Mouse (Mus musculus) liver, embryonic 14.5 days (tissue): ENCODE results near the gene Crybb2. TPM values are rescaled to one million over a fixed set of nuclear protein-coding genes. Genes with fewer than 3 reads are reported as not detected.
"Not testable (repeated sequence)": the region's sequence is repeated elsewhere in the genome, so short reads cannot be mapped to it uniquely, and the experiment has no call there.

Experiments
- ATAC-seq: fragments of 200-750 bp; cut with Nextera tagmentation; 2 replicates; pipeline ENCODE4 v1.8.0; 2017; ENCODE audit warnings: moderate number of reproducible peaks, mild to moderate bottlenecking, moderate library complexity; ENCODE audit not compliant: insufficient read depth
- DNase-seq, 3 experiments: peaks; one replicate each; pipeline ENCODE4 v3.0.0-alpha.2; 2012 to 2013; ENCODE audit warnings: low read depth in 3 of 3, low spot score in 3 of 3
- H3K27ac ChIP-seq: fragments of 300-500 bp; sonication (generic); 2 replicates; pipeline ENCODE4 v1.5.1; 2014; ENCODE audit warnings: moderate library complexity, mild to moderate bottlenecking, control low read depth, inconsistent platforms
- H3K27me3 ChIP-seq: fragments of 300-500 bp; sonication (generic); 2 replicates; pipeline ENCODE4 v1.6.1; 2014; ENCODE audit warnings: mild to moderate bottlenecking, low read length, moderate library complexity; ENCODE audit not compliant: control insufficient read depth, insufficient read depth
- H3K36me3 ChIP-seq: fragments of 300-500 bp; sonication (generic); replicated peaks from 2 replicates; pipeline ENCODE4 v1.6.1; 2014; ENCODE audit warnings: low read depth; ENCODE audit not compliant: control insufficient read depth, insufficient read depth
- H3K4me1 ChIP-seq, 2 experiments: fragments of 200-500 bp in 1 of 2; fragments of 300-500 bp in 1 of 2; sonication (generic) in 1 of 2; replicated peaks; 2 replicates each; pipeline ENCODE4 v1.6.1; 2012 to 2014; ENCODE audit warnings: antibody characterized with exemption in 1 of 2, inconsistent platforms in 1 of 2, low read length in 1 of 2; ENCODE audit not compliant: control insufficient read depth in 2 of 2, insufficient read depth in 2 of 2
- H3K4me2 ChIP-seq: fragments of 300-500 bp; sonication (generic); 2 replicates; pipeline ENCODE4 v1.6.1; 2014; ENCODE audit warnings: low read depth, mild to moderate bottlenecking, control low read depth, moderate library complexity
- H3K4me3 ChIP-seq, 2 experiments: fragments of 200-500 bp in 1 of 2; fragments of 300-500 bp in 1 of 2; sonication (generic) in 1 of 2; 2 replicates each; pipeline ENCODE4 v1.5.1; 2012 to 2014; ENCODE audit warnings: low read depth in 2 of 2, low read length in 2 of 2, mild to moderate bottlenecking in 2 of 2, control low read depth in 1 of 2, inconsistent platforms in 1 of 2, moderate library complexity in 1 of 2; ENCODE audit not compliant: insufficient read depth in 1 of 2
- H3K9ac ChIP-seq: fragments of 300-500 bp; sonication (generic); replicated peaks from 2 replicates; pipeline ENCODE4 v1.6.1; 2014; ENCODE audit warnings: mild to moderate bottlenecking, control low read depth, moderate library complexity
- H3K9me3 ChIP-seq: fragments of 300-500 bp; sonication (generic); 2 replicates; pipeline ENCODE4 v1.6.1; 2016; ENCODE audit warnings: low read length, mixed read lengths; ENCODE audit not compliant: control insufficient read depth
- CTCF ChIP-seq: IDR thresholded peaks from 2 replicates; pipeline ENCODE4 v1.5.1; 2016; ENCODE audit warnings: antibody characterized with exemption, low read depth, control low read depth
- EP300 ChIP-seq: IDR thresholded peaks from 2 replicates; pipeline ENCODE4 v1.6.1; 2016; ENCODE audit warnings: antibody characterized with exemption, low read depth
- WGBS: fragments of 180-500 bp; shearing (Covaris S2); extraction: QIAGEN DNeasy Blood & Tissue Kit; methylation state at CpG from one replicate; pipeline ENCODE4 v1.1.7; 2014; ENCODE audit not compliant: insufficient replicate concordance; 5-methylcytosine and 5-hydroxymethylcytosine counted together
- polyA plus RNA-seq, 2 experiments: library from polyadenylated mRNA; depleted of rRNA in 1 of 2; stranded (reverse) in 1 of 2; unstranded in 1 of 2; fragments of >200 nt; fragmentation: Nextera tagmentation in 1 of 2; extraction: Ambion mirVana in 1 of 2; gene quantifications; 2 replicates each; pipeline versions ENCODE4 v1.2.1 to v1.2.3; 2012 to 2014

Gene Crybb2
- polyA plus RNA-seq, 2 experiments: not detected

DNA sequence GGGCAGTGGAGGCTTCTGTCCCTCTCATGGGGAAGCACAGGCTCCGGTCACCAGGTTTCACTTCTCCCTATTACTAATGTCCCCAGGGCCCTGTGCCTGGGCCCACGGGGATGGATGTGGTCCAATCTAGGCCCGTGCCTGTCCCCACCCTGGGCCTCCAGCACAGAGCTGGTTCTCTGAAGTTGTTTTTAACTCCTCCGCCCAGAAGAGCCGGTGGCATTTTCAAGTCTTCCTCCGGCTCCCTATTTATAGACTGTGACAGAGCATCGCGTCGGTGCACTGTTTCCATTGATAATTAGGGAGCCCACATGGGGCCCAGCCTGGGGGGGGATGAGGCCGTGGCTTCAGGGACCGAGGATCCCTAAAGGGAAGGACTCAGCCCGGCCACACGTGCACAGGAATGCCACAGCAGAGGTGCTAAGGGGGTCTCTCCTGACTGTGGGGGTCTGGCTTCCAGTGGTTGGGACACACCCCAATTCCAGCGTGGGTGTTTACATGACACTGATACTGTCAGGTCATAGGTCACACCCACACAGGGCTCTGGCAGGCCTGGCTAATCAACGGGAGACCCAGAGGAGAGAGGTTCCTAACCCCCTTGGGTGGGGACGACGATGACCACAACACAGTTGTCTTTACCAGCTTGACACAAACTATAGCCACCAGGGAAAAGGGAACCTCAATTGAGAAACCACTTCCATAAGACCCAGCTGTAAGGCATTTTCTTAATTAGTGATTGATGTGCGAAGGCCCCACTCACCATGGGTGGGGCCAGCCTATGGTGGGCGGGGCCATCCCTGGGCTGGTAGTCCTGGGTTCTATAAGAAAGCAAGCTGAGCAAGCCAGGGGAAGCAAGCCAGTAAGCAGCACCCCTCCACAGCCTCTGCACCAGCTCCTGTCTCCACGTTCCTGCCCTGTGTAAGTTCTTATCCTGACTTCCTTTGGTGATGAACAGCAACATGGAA is 44.6 kb upstream of the Crybb2 start:
- no peaks in the 10 kb centered on the region for H3K27me3 ChIP-seq
- H3K9me3 ChIP-seq: no peaks in the 10 kb centered on the region
- TF ChIP-seq CTCF (no peak), EP300 (no peak)
- H3K36me3 ChIP-seq: no peaks in the 10 kb centered on the region
- WGBS: 9% methylated on average over 20 of the region's 20 CpGs
- DNase-seq (no peak), ATAC-seq (peak; percentile 54)
- H3K4me3 ChIP-seq: no peak overlapping the region
- peaks cover 16 to 54% of the 10 kb centered on the region in 2 experiments for H3K4me1 ChIP-seq
- peak overlapping the region; percentile 18 for H3K4me2 ChIP-seq
- H3K9ac ChIP-seq: peak overlapping the region; percentile 13; the same call in 1 of the 2 replicates
- peak overlapping the region; percentile 27 for H3K27ac ChIP-seq

DNA sequence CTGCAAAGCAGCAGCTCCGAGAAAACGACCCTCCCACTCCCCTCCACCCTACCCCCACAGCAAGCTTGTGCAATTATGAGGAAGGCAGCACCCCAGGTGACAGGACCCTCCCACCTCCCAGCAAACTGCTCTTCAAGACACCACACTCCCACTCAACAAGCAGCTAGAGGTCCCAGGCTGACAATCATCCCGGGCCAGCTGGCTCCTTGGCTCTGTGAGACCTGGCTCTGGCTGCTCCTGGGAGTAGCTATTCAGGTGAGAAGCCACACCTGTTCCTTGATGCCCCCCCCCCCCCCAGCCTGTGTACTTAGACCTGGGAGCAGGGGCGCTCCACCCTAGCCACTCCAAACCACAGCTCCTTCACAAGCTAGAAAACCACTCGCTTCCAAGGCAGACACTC is 43.2 kb upstream of the Crybb2 start:
- Histone ChIP-seq H3K36me3 (no peaks in the 10 kb centered on the region), H3K27ac (no peak overlapping the region), H3K4me2 (no peak overlapping the region), H3K9me3 (no peaks in the 10 kb centered on the region), H3K4me1 (peaks cover 11 to 46% of the 10 kb centered on the region in 2 experiments), H3K4me3 (no peak overlapping the region), H3K9ac (no peak overlapping the region), H3K27me3 (no peaks in the 10 kb centered on the region)
- no peak for ATAC-seq
- TF ChIP-seq CTCF: no peak
- no peak for TF ChIP-seq EP300
- 14% methylated on average over 5 of the region's 5 CpGs for WGBS
- DNase-seq: no peak

DNA sequence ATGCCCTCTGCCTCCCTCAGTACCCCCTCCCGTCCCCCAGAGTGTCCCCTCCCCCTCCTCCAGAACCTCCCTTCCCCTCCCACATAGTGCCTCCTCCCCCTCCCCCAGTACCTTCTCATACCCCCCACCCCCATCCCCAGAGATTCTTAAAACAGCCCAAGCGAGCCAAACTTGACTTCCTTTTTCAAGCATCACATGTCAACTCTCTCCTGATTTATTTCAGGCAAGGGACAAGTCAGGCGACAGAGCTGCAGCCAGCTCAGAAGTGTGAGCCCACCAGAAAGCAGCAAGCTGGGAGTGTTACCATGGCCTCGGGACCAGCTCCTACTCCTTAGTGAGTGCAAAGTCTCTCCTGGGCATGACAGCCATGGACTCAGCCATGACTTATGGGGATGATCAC is 41.4 kb upstream of the Crybb2 start:
- Histone ChIP-seq H3K9ac (no peak overlapping the region), H3K4me1 (peaks cover 11 to 47% of the 10 kb centered on the region in 2 experiments), H3K27me3 (no peaks in the 10 kb centered on the region), H3K9me3 (no peaks in the 10 kb centered on the region), H3K27ac (no peak overlapping the region), H3K36me3 (no peaks in the 10 kb centered on the region), H3K4me3 (no peak overlapping the region), H3K4me2 (no peak overlapping the region)
- 20% methylated on average over 4 of the region's 4 CpGs for WGBS
- no peak for DNase-seq
- no peak for TF ChIP-seq CTCF
- TF ChIP-seq EP300: no peak
- no peak for ATAC-seq

DNA sequence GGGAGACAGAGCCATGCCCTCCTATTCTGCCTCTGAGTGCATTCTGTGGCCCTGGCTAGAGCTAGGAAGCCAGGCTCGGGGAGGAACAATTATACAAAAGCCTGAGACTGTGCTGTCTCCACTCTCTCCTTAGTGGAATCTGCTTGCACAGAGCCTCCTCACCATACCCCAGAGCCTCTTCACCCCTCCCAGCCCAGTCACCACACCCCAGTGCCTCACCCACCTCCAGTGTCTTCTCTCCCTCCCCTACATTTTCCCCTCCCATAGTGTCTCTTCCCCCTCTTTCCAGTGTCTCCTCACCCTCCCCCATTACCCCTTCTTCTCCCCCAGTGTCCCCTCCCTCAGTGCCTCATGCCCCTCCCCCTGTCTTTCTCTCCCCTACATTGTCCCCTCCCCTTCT is 41.0 kb upstream of the Crybb2 start:
- Histone ChIP-seq H3K27me3 (no peaks in the 10 kb centered on the region), H3K27ac (no peak overlapping the region), H3K4me2 (no peak overlapping the region), H3K9me3 (no peaks in the 10 kb centered on the region), H3K4me3 (no peak overlapping the region), H3K4me1 (peaks cover 11 to 47% of the 10 kb centered on the region in 2 experiments), H3K9ac (no peak overlapping the region), H3K36me3 (no peaks in the 10 kb centered on the region)
- WGBS: 6% methylated on average over 1 of the region's 1 CpGs
- ATAC-seq: no peak
- DNase-seq: no peak
- no peak for TF ChIP-seq CTCF
- TF ChIP-seq EP300: no peak

DNA sequence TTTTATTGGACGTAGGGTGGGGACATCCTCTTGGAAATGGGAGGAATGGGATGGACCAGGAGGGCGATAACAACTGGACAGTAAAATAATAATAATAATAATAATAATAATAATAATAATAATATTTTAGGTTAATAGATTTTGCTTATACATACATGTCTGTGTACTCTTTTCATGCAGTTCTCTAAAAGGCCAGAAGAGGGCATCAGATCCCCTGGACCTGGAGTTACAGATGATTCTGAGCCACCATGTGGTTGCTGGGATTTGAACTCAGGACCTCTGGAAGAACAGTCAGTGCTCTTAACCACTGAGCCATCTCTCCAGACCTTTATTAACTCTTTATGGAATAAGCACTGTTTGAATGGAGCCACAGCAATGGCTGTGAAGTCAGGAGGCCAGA is 39.7 kb upstream of the Crybb2 start:
- peaks cover 8 to 37% of the 10 kb centered on the region in 2 experiments for H3K4me1 ChIP-seq
- peak; percentile 47 for TF ChIP-seq CTCF
- not testable (repeated sequence) for DNase-seq, H3K27me3 ChIP-seq, H3K36me3 ChIP-seq, H3K9ac ChIP-seq, H3K9me3 ChIP-seq, H3K27ac ChIP-seq, H3K4me3 ChIP-seq, H3K4me2 ChIP-seq, ATAC-seq
- WGBS: 49% methylated on average over 2 of the region's 2 CpGs
